Mouse (Mus musculus) liver, embryonic 14.5 days (tissue): ENCODE data around the gene Parva. TPM values are rescaled to one million over a fixed set of nuclear protein-coding genes. Genes with fewer than 3 reads are reported as not detected.

Experiments
- ATAC-seq: fragments of 200-750 bp; cut with Nextera tagmentation; 2 replicates; pipeline ENCODE4 v1.8.0; 2017; ENCODE audit warnings: moderate number of reproducible peaks, mild to moderate bottlenecking, moderate library complexity; ENCODE audit not compliant: insufficient read depth
- DNase-seq, 3 experiments: peaks; one replicate each; pipeline ENCODE4 v3.0.0-alpha.2; 2012 to 2013; ENCODE audit warnings: low read depth in 3 of 3, low spot score in 3 of 3
- H3K27ac ChIP-seq: fragments of 300-500 bp; sonication (generic); 2 replicates; pipeline ENCODE4 v1.5.1; 2014; ENCODE audit warnings: moderate library complexity, mild to moderate bottlenecking, control low read depth, inconsistent platforms
- H3K27me3 ChIP-seq: fragments of 300-500 bp; sonication (generic); 2 replicates; pipeline ENCODE4 v1.6.1; 2014; ENCODE audit warnings: mild to moderate bottlenecking, low read length, moderate library complexity; ENCODE audit not compliant: control insufficient read depth, insufficient read depth
- H3K36me3 ChIP-seq: fragments of 300-500 bp; sonication (generic); replicated peaks from 2 replicates; pipeline ENCODE4 v1.6.1; 2014; ENCODE audit warnings: low read depth; ENCODE audit not compliant: control insufficient read depth, insufficient read depth
- H3K4me1 ChIP-seq, 2 experiments: fragments of 200-500 bp in 1 of 2; fragments of 300-500 bp in 1 of 2; sonication (generic) in 1 of 2; replicated peaks; 2 replicates each; pipeline ENCODE4 v1.6.1; 2012 to 2014; ENCODE audit warnings: antibody characterized with exemption in 1 of 2, inconsistent platforms in 1 of 2, low read length in 1 of 2; ENCODE audit not compliant: control insufficient read depth in 2 of 2, insufficient read depth in 2 of 2
- H3K4me2 ChIP-seq: fragments of 300-500 bp; sonication (generic); 2 replicates; pipeline ENCODE4 v1.6.1; 2014; ENCODE audit warnings: low read depth, mild to moderate bottlenecking, control low read depth, moderate library complexity
- H3K4me3 ChIP-seq, 2 experiments: fragments of 200-500 bp in 1 of 2; fragments of 300-500 bp in 1 of 2; sonication (generic) in 1 of 2; 2 replicates each; pipeline ENCODE4 v1.5.1; 2012 to 2014; ENCODE audit warnings: low read depth in 2 of 2, low read length in 2 of 2, mild to moderate bottlenecking in 2 of 2, control low read depth in 1 of 2, inconsistent platforms in 1 of 2, moderate library complexity in 1 of 2; ENCODE audit not compliant: insufficient read depth in 1 of 2
- H3K9ac ChIP-seq: fragments of 300-500 bp; sonication (generic); replicated peaks from 2 replicates; pipeline ENCODE4 v1.6.1; 2014; ENCODE audit warnings: mild to moderate bottlenecking, control low read depth, moderate library complexity
- H3K9me3 ChIP-seq: fragments of 300-500 bp; sonication (generic); 2 replicates; pipeline ENCODE4 v1.6.1; 2016; ENCODE audit warnings: low read length, mixed read lengths; ENCODE audit not compliant: control insufficient read depth
- CTCF ChIP-seq: IDR thresholded peaks from 2 replicates; pipeline ENCODE4 v1.5.1; 2016; ENCODE audit warnings: antibody characterized with exemption, low read depth, control low read depth
- EP300 ChIP-seq: IDR thresholded peaks from 2 replicates; pipeline ENCODE4 v1.6.1; 2016; ENCODE audit warnings: antibody characterized with exemption, low read depth
- WGBS: fragments of 180-500 bp; shearing (Covaris S2); extraction: QIAGEN DNeasy Blood & Tissue Kit; methylation state at CpG from one replicate; pipeline ENCODE4 v1.1.7; 2014; ENCODE audit not compliant: insufficient replicate concordance; 5-methylcytosine and 5-hydroxymethylcytosine counted together
- polyA plus RNA-seq, 2 experiments: library from polyadenylated mRNA; depleted of rRNA in 1 of 2; stranded (reverse) in 1 of 2; unstranded in 1 of 2; fragments of >200 nt; fragmentation: Nextera tagmentation in 1 of 2; extraction: Ambion mirVana in 1 of 2; gene quantifications; 2 replicates each; pipeline versions ENCODE4 v1.2.1 to v1.2.3; 2012 to 2014

Parva gene
- polyA plus RNA-seq, 2 experiments, result 3.6 to 4.7 TPM

DNA sequence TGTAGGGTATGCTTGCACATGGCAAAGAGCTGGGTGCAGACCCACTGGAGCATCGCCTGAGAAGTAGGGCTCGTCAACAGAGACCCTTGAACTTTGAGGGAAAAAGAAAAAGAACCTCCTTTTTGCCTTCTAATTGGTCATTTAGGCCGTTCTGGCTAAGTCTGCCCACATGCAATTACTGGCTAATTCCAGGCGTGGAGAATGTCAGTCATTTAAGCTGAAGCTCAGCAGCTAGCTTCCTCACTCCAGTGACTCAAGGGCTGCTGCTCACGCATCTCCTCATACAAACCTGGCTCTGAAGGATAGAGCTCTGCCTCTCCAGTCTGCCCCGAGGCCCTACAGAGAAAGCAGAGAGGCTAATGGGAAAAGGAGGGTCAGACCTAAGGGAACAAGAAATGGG, 162.2 kb downstream of the Parva start:
- no peak overlapping the region for H3K4me2 ChIP-seq
- no peak overlapping the region for H3K9ac ChIP-seq
- no peaks in the 10 kb centered on the region for H3K27me3 ChIP-seq
- no peak for ATAC-seq
- H3K4me1 ChIP-seq, result no peaks in the 10 kb centered on the region
- TF ChIP-seq CTCF, result no peak
- no peak for TF ChIP-seq EP300
- H3K9me3 ChIP-seq, result no peaks in the 10 kb centered on the region
- H3K27ac ChIP-seq, result no peak overlapping the region
- no peaks in the 10 kb centered on the region for H3K36me3 ChIP-seq
- DNase-seq, result no peak
- WGBS, result 54% methylated on average over 6 of the region's 6 CpGs
- no peak overlapping the region for H3K4me3 ChIP-seq

DNA sequence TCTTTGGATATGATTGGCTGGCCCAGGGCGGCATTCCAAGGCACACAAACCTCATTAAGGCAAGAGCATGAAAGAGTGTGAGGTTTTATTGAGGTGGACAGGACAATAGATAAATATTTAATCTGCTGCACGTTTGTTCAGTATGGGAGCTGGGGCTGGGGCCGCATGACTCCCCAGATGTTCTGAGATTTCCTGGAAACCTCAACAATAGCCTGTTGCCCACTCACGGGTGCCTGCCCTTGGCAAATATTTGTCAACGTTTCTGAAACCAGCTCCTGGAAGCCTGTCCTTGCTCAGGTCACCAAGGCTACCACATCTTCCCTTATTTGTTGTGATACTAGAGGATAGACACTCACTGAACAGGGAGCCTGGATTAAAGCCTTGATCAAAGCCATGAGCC, 166.3 kb downstream of the Parva start:
- H3K9me3 ChIP-seq, result no peaks in the 10 kb centered on the region
- ATAC-seq, result no peak
- H3K27ac ChIP-seq, result no peak overlapping the region
- no peaks in the 10 kb centered on the region for H3K27me3 ChIP-seq
- H3K4me2 ChIP-seq, result no peak overlapping the region
- H3K4me3 ChIP-seq, result no peak overlapping the region
- DNase-seq, result no peak
- H3K36me3 ChIP-seq, result no peaks in the 10 kb centered on the region
- no peak overlapping the region for H3K9ac ChIP-seq
- no peak for TF ChIP-seq CTCF
- TF ChIP-seq EP300, result no peak
- H3K4me1 ChIP-seq, result no peaks in the 10 kb centered on the region
- WGBS, result 36% methylated on average over 5 of the region's 5 CpGs

DNA sequence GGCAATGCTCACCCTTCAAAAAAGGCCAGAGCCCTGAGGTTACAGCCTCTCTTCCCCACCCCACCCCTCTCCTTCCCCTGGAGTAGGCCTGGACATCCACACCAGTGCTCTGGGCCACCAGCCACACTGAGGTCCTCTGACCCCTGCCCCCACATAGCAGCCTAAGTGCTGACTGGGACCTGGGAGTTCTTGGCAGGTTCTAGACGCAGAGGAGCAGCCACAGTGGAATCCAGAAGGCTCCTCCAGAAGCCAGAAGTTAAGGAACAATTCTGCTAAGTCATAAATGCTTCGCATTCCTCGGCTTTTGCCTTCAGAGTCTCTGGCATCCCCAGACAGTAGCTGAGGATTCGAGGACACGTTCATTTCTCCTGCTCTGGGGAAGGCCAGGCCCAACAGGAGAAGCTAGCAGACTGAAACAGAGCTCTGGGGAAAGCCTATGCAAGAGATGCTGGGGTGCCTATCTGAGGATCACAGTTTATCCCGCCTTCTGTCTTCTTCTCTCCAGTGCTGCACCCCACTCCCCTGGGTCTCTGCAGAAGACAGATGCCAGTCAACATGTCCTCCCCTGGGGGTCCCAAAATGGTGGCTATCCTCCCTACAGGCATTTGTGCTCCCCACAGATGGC, 168.0 kb downstream of the Parva start:
- no peaks in the 10 kb centered on the region for H3K36me3 ChIP-seq
- no peaks in the 10 kb centered on the region for H3K4me1 ChIP-seq
- 30% methylated on average over 6 of the region's 6 CpGs for WGBS
- H3K9me3 ChIP-seq, result no peaks in the 10 kb centered on the region
- no peak overlapping the region for H3K27ac ChIP-seq
- H3K27me3 ChIP-seq, result no peaks in the 10 kb centered on the region
- ATAC-seq (no peak), DNase-seq (no peak)
- H3K4me3 ChIP-seq, result no peak overlapping the region
- no peak for TF ChIP-seq EP300
- no peak for TF ChIP-seq CTCF
- no peak overlapping the region for H3K9ac ChIP-seq
- H3K4me2 ChIP-seq, result no peak overlapping the region

DNA sequence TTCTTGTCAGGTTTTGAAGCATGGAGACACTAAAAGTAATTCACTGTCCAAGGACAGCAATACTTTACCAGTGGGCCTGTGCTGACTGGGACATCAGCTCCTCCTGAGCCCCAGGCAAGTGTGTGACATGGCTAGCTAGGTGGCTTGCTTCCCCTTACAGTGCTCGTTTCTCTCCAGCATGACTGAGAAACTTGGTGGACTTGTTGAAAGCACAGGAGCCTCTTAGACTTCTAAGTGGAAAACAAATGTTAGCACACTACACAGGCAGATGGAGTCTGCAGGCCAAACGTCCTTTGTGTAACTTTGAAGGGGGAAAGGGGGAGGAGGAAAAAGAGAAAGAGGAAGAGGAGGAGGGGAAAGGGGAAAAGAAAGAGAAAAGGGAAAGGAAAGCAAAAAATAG, 172.3 kb downstream of the Parva start:
- no peak for ATAC-seq
- no peak for DNase-seq
- no peaks in the 10 kb centered on the region for H3K9me3 ChIP-seq

DNA sequence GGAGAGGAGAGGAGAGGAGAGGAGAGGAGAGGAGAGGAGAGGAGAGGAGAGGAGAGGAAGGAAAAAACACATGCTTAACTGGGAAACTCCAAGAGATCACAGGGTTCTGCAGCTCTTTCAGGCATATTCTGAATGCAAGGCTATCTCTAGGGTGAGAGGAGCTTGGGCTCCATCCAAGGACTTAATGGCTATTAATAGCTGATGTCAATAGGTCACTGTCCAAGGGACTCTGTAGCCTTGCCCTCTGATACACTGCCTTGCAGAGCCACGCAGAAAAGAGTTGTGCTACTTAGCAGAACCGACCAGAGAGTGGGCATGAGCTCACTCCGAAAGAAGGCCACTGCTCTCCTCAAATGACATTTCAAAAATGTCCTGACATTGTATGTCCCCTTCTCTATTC, 172.9 kb downstream of the Parva start:
- Histone ChIP-seq H3K36me3 (no peaks in the 10 kb centered on the region), H3K4me1 (no peaks in the 10 kb centered on the region), H3K4me3 (no peak overlapping the region), H3K27me3 (no peaks in the 10 kb centered on the region), H3K9ac (no peak overlapping the region), H3K4me2 (no peak overlapping the region), H3K9me3 (no peaks in the 10 kb centered on the region), H3K27ac (no peak overlapping the region)
- WGBS, result 50% methylated on average over 3 of the region's 3 CpGs
- TF ChIP-seq CTCF, result no peak
- no peak for TF ChIP-seq EP300
- ATAC-seq, result no peak
- no peak for DNase-seq

More for the DNA sequence above, 172.3 kb downstream of the Parva start:
- 4% methylated on average over 2 of the region's 2 CpGs for WGBS
- Histone ChIP-seq H3K27me3 (no peaks in the 10 kb centered on the region), H3K4me1 (no peaks in the 10 kb centered on the region), H3K4me2 (no peak overlapping the region), H3K4me3 (no peak overlapping the region), H3K9ac (no peak overlapping the region), H3K36me3 (no peaks in the 10 kb centered on the region), H3K27ac (no peak overlapping the region)
- TF ChIP-seq CTCF (no peak), EP300 (no peak)
